Mouse (Mus musculus) cerebellum, adult 11-12 months (tissue): ENCODE measurements around the gene Btbd3.

Experiments
- DNase-seq: peaks from one replicate; pipeline ENCODE4 v3.0.0; 2022

Gene Btbd3

GRCm38 (mm10) chr2:138405753-138406528 lies 149.6 kb downstream of the Btbd3 start:
- DNase-seq: peak; percentile 44

- no peak for DNase-seq
These were observed 150.3 kb downstream of the Btbd3 start for GRCm38 (mm10) chr2:138406703-138407102.

DNA sequence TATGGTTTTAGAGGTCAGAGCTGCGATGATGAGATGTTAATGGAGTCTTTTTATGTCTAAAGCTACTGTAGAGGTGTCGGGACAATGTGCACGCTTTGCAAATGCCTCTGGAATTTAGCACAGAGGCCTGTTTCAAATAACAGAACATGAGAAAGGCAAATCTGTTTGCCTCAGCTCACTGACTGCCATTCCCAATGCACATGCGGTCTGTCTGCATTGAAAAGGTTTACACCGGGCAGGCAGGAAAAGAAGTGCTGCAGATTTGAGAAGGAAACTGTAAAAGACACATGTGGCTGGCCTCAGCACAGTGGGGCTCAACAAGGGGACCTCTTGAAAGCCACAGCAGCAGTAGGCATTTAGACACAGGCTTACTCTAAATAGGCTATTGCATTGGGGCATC lies 156.2 kb downstream of the Btbd3 start:
- no peak for DNase-seq

DNA sequence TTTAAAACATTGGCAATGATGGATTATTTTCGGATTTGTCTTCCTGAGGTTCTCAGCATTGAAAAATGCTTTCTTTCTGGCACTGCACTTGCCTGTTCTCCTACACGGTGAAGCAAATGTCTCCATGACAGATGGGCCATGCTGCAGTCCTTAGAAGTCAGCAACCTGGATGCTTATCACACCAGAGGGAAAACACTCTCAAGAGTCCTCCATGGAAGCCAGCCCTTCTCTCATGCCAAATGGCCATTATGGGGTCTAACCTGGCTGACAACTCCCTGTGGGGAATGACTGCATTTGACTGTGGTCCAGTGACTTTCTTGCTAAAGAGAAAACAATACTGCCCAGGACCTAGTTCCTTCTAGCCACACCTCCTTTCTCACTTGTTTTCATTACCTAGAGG lies 166.0 kb downstream of the Btbd3 start:
- peak; percentile 72 for DNase-seq

GRCm38 (mm10) chr2:138431991-138432390 lies 175.6 kb downstream of the Btbd3 start:
- no peak for DNase-seq

- DNase-seq: no peak
These were observed 190.1 kb downstream of the Btbd3 start for GRCm38 (mm10) chr2:138446466-138446865.

DNA sequence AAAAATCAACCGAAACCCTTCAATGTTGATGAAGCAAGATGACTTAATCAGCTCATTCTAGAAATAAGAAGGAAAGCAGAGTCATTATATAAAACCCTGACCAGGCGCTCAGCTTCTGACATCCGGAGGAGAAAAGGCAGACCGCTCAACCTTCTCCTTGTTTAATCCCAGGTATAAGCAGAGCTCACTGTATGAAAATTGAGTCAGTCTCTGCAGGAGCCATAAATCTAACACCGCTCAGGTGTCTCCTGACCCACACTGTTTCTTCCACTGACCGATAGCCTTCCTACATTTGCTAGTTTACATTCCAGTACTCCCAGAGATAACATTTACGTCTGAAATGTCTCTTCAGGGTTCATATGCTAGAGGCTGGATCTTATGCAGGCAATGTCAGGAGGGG lies 190.6 kb downstream of the Btbd3 start:
- no peak for DNase-seq

- DNase-seq: peak; percentile 63
These were observed 191.3 kb downstream of the Btbd3 start for GRCm38 (mm10) chr2:138447681-138448080.

DNA sequence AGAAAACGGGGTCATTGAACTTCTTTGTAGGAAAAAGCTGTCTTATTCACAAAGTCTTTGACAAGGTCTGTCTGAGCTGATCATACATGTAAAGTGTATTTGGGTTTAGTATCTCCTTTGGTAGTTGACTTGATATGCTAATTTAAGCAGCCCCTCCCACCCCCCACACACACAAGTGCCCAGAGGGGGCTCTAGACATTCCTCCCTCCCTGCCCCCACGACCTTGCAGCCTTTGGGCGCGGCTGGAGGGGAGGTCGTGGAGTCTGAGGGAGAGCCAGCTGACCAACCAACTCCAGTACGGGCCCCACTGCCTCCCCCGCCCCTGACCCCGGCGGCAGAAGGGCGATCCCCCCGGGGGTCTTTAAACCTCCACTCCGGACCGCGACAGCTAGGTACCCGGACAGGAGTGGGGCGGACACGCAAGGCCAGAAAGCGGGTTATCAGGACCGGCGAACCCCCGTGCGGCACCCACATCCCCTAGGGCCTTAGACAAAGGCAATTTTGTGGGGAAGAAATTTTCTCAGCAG lies 211.7 kb downstream of the Btbd3 start:
- no peak for DNase-seq

DNA sequence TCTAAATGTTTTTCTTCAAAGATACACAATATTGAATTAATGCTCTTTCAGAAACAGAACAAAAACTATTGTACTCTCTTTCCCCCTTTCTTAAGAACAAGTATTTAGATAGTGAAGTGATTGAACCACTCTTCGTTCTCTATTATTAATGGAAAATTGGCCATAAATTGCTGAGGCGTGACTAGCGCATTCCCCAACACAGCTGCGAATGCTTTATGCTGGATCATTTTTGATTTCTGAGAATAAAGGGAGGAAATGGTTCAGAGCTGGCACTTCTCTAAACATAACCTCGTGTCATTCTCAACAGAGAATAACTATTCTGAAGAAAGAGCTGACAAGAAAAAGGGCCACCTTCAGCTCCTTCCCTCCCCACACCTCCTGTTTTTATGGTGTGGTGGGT lies 217.0 kb downstream of the Btbd3 start:
- no peak for DNase-seq

DNA sequence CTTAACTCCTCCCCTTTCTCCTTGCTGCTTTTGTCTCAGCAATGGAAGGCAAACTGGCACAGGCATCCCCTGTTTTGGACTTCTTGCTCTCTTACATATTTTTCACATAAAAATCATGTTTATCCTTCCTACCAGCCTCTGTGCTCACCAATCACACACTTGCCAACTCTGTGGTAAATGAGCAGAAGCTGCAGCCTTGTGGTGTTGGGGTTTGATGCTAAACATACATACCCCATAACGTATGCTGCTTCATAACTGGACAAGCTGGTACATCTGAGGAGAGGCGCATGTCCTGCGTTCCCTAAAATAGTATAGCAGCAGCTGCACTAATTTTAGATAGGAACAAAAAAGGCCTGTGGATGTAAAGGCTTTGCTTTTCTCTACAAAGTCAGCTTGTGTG lies 220.1 kb downstream of the Btbd3 start:
- peak; percentile 18 for DNase-seq

DNA sequence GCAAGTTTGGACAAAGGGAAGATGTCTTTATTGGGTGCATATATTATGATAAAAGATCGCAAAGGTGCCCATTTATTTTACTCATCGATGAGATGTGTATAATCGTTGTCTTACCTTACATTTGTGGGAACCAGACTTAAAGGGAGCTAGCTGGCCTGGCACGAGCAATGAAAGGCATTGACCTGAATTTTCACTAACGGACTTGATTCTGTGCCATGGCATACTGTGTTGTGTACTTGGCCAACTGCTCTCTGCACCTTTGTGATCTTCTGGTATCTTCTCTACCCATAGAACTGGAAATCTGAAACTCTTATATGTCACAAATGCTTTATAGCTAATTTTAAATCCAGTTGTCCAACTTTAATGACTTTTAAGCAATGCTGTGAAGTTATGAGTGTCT lies 220.9 kb downstream of the Btbd3 start:
- DNase-seq: peak; percentile 84

- no peak for DNase-seq
These were observed 226.2 kb downstream of the Btbd3 start for GRCm38 (mm10) chr2:138482541-138482940.

DNA sequence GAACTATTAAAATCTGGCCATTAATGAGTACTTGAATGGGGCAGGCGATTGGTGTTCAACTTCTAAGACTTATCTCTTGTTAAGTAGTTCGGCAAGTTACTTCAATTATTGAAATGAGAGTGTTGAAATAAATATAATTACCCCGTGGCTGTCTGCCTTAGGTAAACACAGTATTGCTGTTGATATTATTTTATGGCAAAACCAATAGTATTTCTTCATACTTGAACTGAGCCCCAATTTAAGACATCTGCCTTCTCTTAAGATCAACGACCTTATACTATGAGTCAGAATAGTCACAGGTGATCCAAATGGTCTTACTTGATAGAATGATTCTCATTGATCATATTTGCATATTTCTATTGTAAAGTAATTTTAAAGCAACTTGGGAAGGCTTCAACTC lies 228.5 kb downstream of the Btbd3 start:
- DNase-seq: no peak

DNA sequence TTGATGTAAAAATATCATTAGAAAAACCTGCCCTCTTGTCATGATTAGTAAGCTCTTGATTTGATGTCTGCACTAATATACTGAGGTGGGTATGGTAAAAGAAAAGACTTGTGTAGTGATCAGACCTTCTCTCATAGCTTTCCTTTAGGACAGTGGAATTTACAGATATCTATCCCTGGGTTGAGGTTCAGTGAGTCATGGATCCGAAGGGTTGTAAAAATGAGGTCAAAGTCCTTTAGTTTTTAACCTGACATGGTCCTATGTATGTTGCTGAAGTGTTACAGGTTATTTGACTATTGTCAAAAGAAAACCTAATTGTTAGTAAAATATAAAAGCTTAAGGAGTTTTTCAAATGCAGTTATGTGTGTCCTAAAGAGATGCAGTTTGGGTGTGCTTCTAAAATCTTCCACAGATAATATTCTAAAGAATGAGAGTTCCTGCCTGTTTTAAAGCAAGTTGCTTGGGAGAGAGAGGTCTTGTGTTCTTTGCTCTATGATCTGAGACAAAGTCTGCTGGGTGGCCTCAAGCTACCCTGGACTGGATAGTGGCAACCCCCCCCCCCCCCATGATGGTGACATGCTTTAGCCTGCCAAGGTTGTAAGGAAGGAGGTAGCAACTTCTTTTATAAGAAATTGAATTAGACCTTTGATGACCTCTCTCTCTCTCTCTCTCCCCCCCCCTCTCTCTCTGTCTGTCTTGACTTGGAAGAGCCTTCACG lies 234.5 kb downstream of the Btbd3 start:
- no peak for DNase-seq

DNA sequence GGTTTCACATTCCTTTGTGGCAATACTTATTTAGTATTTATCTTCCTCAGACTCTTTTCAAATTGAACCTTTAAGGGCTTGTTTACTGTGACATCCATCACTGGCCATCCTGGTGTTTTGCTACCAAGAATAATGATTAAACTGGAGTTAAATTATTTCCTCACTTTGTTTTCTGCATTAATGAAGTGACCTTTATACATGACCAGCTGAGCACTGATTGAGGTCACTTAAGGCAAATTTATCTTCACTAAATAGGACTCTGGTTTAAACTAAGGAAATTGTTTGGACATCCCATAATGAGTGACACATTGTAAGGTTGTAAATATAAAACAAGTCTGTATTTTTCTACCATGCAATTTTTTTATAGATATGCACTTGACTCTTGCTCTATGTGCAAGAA lies 235.8 kb downstream of the Btbd3 start:
- no peak for DNase-seq

DNA sequence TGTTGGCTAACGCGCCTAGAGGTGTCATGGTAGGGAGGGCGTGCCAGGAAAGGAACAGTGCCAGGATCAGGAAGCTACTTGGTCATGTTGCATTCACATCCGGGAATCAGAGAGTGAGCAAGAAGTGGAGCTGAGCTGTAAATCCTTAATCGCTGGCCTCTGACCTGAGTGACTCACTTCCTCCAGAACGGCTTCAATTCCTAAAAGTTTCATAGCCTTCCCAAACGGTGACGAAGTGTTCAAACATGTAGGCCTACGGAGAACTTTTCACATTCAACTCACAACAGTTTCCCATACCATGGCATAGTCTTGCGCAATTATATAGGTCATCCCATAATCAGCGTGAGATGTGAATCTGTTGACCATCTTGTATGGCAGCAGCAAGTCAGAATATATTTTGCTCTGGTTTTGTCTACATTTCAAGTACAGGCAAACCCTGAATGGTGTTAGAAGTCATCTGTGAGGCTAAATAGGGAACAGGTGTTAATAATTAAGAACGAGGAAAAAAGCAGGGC lies 247.6 kb downstream of the Btbd3 start:
- no peak for DNase-seq

- no peak for DNase-seq
These were observed 259.2 kb downstream of the Btbd3 start for GRCm38 (mm10) chr2:138515531-138515930.

DNA sequence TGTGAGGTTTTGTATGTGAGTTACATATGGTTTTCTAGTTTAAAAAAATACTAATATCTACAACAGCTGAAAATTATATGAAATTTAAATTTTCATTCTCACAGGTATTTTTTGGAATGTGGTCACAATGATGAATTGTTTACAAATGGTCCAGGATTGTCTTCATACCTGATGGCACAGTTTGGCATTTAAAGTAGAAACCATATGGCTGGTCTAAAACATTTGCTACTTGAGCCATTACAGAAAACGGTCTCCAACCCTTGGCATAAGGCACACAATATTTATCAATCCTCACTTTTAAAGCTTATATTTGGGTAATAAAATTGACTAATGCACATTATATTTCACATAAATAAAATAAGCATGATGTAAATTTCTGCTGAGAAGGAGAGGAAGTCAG lies 272.1 kb downstream of the Btbd3 start:
- no peak for DNase-seq

GRCm38 (mm10) chr2:138531160-138531967 lies 275.0 kb downstream of the Btbd3 start:
- DNase-seq: no peak

- no peak for DNase-seq
These were observed 275.6 kb downstream of the Btbd3 start for GRCm38 (mm10) chr2:138531992-138532391.

- no peak for DNase-seq
These were observed 283.3 kb downstream of the Btbd3 start for GRCm38 (mm10) chr2:138539655-138540054.

- peak; percentile 50 for DNase-seq
These were observed 292.6 kb downstream of the Btbd3 start for GRCm38 (mm10) chr2:138548990-138549389.
